Mouse (Mus musculus): ENCODE data around the gene Tent2. TPM values are rescaled to one million over a fixed set of nuclear protein-coding genes. Genes with fewer than 3 reads are reported as not detected.

The Tent2 gene
- polyA plus RNA-seq, 1 experiment from 2014 or later: 67.1 TPM

DNA sequence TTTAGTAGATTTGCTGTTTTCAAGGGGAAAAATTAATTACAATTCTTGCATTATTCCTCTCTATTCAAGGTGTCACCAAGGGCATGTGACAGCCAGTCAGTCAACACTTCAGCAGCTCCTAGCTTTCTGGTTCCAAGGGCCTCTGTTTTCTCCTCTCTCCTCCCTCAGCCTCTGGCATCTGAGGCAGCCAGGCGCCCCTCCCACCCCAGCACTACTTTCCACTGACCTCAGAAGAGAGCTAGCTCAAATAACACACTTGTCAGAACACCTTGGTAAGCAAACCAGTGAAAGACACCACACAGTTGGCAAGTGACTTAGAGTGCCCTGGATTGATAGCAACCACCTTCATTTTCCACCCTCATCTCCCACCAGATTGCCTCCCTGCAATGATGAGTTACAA is 54.1 kb downstream of the Tent2 start:
- no peaks in the 10 kb centered on the region for H3K36me3 ChIP-seq
- H3K27me3 ChIP-seq: no peaks in the 10 kb centered on the region
- no peaks in the 10 kb centered on the region for H3K9me3 ChIP-seq
- no peak overlapping the region for H3K4me3 ChIP-seq
- no peak for ATAC-seq (ENCODE audit: insufficient number of reproducible peaks, low FRiP score, low TSS enrichment, low read depth)
- no peak overlapping the region for H3K27ac ChIP-seq
- WGBS: 33% methylated on average over 1 of the region's 1 CpGs
- no peak overlapping the region for H3K9ac ChIP-seq
- H3K4me2 ChIP-seq: no peak overlapping the region
- H3K4me1 ChIP-seq: peaks cover 4% of the 10 kb centered on the region; the same call in 1 of the 2 replicates

DNA sequence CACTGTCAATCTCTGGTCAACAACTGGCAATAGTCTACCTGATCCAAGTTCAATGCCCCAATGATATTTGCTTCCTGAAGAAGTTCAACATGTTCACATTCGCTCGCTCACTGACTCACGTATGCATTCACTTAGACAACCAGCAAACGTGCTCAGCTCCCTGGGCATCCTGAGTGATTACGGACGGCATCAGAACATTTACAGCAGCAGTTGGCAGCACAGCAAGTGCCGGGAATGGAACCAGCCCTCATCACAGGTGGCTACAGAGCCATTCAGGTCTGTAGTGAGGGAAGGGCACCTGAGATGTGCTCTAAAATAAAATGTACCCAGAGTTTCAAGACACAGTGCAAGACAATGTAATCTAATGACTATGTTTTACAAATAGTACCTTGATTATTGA is 55.1 kb downstream of the Tent2 start:
- Histone ChIP-seq H3K9ac (no peak overlapping the region), H3K4me1 (peaks cover 4% of the 10 kb centered on the region; the same call in 1 of the 2 replicates), H3K36me3 (no peaks in the 10 kb centered on the region), H3K4me3 (no peak overlapping the region), H3K9me3 (no peaks in the 10 kb centered on the region), H3K27ac (no peak overlapping the region), H3K27me3 (no peaks in the 10 kb centered on the region), H3K4me2 (no peak overlapping the region)
- no peak for ATAC-seq (ENCODE audit: insufficient number of reproducible peaks, low FRiP score, low TSS enrichment, low read depth)
- 78% methylated on average over 7 of the region's 7 CpGs for WGBS

DNA sequence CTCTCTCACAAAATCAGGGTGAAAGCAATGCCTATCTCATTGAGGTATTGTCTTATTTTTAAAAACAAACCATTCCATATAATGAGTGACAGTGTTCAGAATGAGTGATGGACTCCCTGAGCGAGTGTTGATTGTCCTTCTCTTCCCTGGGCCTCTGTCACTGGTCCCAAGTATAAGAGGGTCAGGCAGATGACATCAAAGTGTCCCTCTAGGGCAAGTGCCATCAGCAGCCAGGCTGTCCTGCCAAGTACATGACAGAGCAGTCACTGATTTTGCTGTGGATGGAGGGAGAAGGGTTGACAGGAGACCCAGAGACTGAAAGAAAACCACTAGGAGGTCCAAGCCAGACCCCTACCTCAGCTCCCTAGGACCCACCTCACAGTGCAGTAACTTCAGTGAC is 55.9 kb downstream of the Tent2 start:
- H3K27ac ChIP-seq: no peak overlapping the region
- no peak overlapping the region for H3K4me3 ChIP-seq
- no peak for ATAC-seq (ENCODE audit: insufficient number of reproducible peaks, low FRiP score, low TSS enrichment, low read depth)
- WGBS: 97% methylated on average over 1 of the region's 1 CpGs
- H3K9ac ChIP-seq: no peak overlapping the region
- no peak overlapping the region for H3K4me2 ChIP-seq
- H3K27me3 ChIP-seq: no peaks in the 10 kb centered on the region
- H3K9me3 ChIP-seq: no peaks in the 10 kb centered on the region
- H3K36me3 ChIP-seq: no peaks in the 10 kb centered on the region
- peaks cover 4% of the 10 kb centered on the region; the same call in 1 of the 2 replicates for H3K4me1 ChIP-seq

DNA sequence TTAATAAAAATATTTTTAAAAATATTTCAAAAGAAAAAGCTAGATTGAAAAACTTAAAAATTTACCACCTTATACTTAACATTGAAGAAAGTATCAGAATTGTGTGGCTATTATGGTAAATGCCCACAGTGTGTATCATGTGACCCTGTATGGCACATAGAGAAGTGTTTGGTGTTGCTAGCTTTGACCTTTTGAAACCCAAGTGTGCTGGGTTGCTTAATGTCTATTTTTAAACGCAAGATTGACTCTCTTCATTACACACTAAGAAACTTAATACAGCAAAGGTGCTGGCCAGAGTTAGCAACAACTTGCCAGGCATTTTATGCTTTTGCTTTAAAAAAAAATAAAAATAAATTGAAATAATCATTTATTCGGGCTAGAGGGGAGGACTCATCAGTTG is 56.7 kb downstream of the Tent2 start:
- no peaks in the 10 kb centered on the region for H3K27me3 ChIP-seq
- WGBS: 74% methylated on average over 2 of the region's 2 CpGs

DNA sequence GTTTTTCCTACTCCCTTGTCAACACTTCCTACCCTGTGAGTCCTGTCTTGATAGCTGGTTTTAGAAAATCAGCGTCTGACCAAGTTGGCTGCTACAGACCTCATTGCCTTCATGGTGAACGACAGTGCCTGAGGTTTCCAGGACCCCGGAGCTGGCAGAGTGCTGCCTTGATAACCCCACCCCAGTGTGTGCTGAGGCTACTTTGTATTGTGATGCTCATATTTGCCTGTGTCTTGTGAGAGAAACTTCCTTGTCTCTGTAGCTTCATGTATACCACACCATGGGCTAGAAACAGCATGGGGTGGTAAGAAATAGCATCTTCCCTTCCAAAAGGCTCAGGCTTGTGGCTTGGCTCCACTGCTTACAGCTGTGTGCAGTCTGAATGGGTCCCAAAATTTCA is 61.5 kb downstream of the Tent2 start:
- 80% methylated on average over 3 of the region's 3 CpGs for WGBS
- Histone ChIP-seq H3K4me1 (no peaks in the 10 kb centered on the region), H3K27me3 (no peaks in the 10 kb centered on the region), H3K36me3 (no peaks in the 10 kb centered on the region), H3K4me3 (no peak overlapping the region), H3K4me2 (no peak overlapping the region), H3K9ac (no peak overlapping the region), H3K9me3 (no peaks in the 10 kb centered on the region), H3K27ac (no peak overlapping the region)
- ATAC-seq (ENCODE audit: insufficient number of reproducible peaks, low FRiP score, low TSS enrichment, low read depth): no peak

More for the DNA sequence above, 56.7 kb downstream of the Tent2 start:
- Histone ChIP-seq H3K27ac (no peak overlapping the region), H3K36me3 (no peaks in the 10 kb centered on the region), H3K4me1 (peaks cover 4% of the 10 kb centered on the region; the same call in 1 of the 2 replicates), H3K4me3 (no peak overlapping the region), H3K9ac (no peak overlapping the region), H3K9me3 (no peaks in the 10 kb centered on the region), H3K4me2 (no peak overlapping the region)
- ATAC-seq (ENCODE audit: insufficient number of reproducible peaks, low FRiP score, low TSS enrichment, low read depth): no peak

DNA sequence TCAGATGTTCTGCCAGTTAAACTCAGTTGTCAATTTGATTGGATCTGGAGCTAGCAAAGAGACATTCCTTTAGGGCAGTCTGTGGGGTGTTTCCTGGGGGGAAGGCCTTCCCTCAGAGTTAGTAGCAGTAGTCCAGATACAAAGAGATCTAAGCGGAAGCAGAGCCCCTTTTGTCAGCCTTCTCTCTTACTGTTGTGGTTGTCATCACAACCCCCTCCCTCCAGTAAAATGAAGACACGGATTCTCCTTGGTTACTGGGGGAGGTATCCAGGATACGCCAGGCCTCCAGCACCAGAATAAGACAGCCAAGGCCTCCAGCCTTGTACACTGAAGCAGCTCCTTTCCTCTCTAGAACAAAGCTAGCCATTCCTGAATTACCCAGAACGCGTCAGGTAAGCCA is 63.2 kb downstream of the Tent2 start:
- Histone ChIP-seq H3K4me1 (no peaks in the 10 kb centered on the region), H3K4me3 (no peak overlapping the region), H3K36me3 (no peaks in the 10 kb centered on the region), H3K9ac (no peak overlapping the region), H3K9me3 (no peaks in the 10 kb centered on the region), H3K27ac (no peak overlapping the region), H3K4me2 (no peak overlapping the region), H3K27me3 (no peaks in the 10 kb centered on the region)
- ATAC-seq (ENCODE audit: insufficient number of reproducible peaks, low FRiP score, low TSS enrichment, low read depth): no peak
- WGBS: 83% methylated on average over 5 of the region's 5 CpGs

DNA sequence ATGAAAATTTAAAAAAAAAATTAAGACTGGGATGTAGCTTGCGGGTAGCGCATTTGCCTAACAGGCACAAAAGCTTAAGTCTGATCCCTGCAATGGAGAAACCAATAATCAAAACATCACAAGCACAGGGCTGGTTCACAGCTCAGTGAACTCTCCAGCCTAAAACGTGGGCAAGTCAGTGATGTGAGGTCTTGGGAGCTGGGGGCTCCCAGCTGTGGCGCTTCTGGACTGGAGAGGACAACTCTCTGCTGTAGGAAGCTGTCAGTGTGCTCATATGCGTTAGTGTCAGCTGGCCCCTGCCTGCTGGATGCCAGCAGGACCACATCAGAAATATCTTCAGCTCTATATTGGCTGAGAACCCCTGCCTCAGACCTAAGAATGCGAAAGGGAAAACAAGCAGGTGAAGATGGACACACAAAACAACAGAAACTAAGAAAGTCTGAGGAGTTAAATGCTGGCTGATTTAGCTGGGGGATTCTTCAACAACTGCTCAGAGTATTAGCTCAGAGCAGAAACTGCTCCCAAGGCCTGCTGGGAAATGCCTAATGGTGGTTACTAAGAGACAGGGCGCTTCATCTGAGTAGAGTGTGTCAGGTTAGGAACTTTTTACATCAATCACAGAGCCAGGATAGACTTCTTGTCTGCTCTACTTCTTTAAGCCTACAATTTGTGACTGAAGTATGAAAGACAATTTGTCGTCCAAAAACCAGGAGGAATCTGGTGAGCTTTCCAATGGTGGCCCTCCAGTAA is 63.9 kb downstream of the Tent2 start:
- no peaks in the 10 kb centered on the region for H3K4me1 ChIP-seq
- no peak overlapping the region for H3K4me2 ChIP-seq
- H3K27me3 ChIP-seq: no peaks in the 10 kb centered on the region
- H3K27ac ChIP-seq: no peak overlapping the region
- H3K36me3 ChIP-seq: no peaks in the 10 kb centered on the region
- WGBS: 74% methylated on average over 8 of the region's 8 CpGs
- H3K4me3 ChIP-seq: no peak overlapping the region
- no peaks in the 10 kb centered on the region for H3K9me3 ChIP-seq
- no peak for ATAC-seq (ENCODE audit: insufficient number of reproducible peaks, low FRiP score, low TSS enrichment, low read depth)
- H3K9ac ChIP-seq: no peak overlapping the region

DNA sequence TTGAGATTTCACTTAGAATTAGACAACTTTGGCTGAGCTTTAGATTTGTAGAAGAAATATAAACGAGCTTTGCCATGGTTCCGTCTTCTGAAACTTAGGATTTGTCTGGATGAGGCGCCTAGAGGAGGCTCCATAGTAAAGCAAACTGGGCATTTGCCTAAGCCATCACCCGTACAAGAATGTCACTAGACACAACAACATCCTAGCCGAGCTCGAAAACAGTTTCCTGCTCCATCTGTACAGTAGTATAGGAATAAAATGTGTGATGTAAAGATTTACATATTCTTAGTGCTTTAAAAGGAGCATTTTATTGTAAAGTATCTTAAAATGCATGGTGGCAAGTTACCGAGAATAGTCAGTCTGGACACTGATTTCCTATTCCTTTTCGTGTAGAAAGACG is 69.9 kb downstream of the Tent2 start:
- WGBS: 91% methylated on average over 9 of the region's 9 CpGs
- ATAC-seq (ENCODE audit: insufficient number of reproducible peaks, low FRiP score, low TSS enrichment, low read depth): no peak
- H3K36me3 ChIP-seq: no peaks in the 10 kb centered on the region

DNA sequence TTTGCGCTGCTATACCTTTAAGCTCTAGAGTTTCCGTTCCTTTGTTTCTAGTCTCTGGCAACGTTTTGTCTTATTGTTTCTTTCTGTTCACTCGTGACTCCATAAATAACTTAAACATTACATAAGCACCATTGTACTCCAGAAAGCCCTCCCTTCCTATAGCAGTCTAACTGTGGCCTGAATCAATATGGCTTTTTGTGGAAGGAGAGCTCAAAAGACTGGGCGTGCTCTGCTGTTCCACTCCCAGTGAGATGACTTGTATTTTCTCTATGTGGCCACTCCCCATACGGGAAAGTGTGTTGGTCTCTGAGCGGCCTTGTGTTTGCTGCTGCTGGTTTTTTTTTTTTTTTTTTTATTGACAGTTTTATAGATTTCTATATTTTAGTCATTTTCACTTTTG is 74.9 kb downstream of the Tent2 start:
- WGBS: 66% methylated on average over 7 of the region's 7 CpGs
- Histone ChIP-seq H3K9ac (no peak overlapping the region), H3K27me3 (no peaks in the 10 kb centered on the region), H3K4me1 (no peaks in the 10 kb centered on the region), H3K27ac (no peak overlapping the region), H3K9me3 (no peaks in the 10 kb centered on the region), H3K36me3 (no peaks in the 10 kb centered on the region), H3K4me3 (no peak overlapping the region), H3K4me2 (no peak overlapping the region)
- no peak for ATAC-seq (ENCODE audit: insufficient number of reproducible peaks, low FRiP score, low TSS enrichment, low read depth)

More for the DNA sequence above, 69.9 kb downstream of the Tent2 start:
- Histone ChIP-seq H3K27ac (no peak overlapping the region), H3K4me3 (no peak overlapping the region), H3K9me3 (no peaks in the 10 kb centered on the region), H3K9ac (no peak overlapping the region), H3K4me2 (no peak overlapping the region), H3K27me3 (no peaks in the 10 kb centered on the region), H3K4me1 (no peaks in the 10 kb centered on the region)

DNA sequence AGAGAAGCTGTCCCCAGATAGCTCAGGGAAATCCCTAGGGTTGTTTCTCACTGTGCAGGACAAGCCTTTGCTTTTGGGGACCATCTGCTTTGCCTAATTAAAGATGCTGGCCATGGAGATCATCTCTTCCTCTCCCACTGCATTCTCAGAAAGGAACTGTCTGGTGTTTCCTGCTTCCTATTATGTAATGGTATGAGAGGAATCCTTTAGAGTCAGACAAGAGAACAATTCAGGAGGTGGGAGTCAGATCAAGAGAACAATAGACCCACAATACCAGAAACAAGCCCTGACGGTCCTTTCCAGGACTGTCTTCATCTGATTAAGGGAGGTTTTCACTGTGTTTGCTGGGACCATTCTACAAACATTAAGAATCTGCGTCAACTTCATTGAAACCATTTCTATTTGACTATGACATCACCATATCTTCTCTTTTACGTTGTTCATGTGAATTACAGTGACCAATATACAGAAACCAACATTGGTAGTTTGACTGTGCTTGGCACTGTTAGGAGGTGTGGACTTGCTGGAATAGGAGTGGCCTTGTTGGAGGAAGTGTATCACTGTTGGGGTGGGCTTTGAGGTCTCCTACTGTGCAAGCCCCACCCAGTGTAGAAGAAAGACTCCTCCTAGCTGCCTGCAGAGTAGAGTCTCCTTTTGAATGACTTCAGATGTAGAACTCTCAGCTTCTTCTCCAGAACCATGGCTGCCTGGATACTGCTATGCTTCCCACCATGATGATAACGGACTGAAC is 89.7 kb downstream of the Tent2 start:
- H3K27me3 ChIP-seq: no peaks in the 10 kb centered on the region
- H3K9me3 ChIP-seq: no peaks in the 10 kb centered on the region
- H3K4me3 ChIP-seq: no peak overlapping the region
- 79% methylated on average over 4 of the region's 4 CpGs for WGBS
- H3K4me1 ChIP-seq: no peaks in the 10 kb centered on the region
- no peak for ATAC-seq (ENCODE audit: insufficient number of reproducible peaks, low FRiP score, low TSS enrichment, low read depth)
- H3K4me2 ChIP-seq: no peak overlapping the region
- H3K36me3 ChIP-seq: no peaks in the 10 kb centered on the region
- H3K27ac ChIP-seq: no peak overlapping the region
- no peak overlapping the region for H3K9ac ChIP-seq

DNA sequence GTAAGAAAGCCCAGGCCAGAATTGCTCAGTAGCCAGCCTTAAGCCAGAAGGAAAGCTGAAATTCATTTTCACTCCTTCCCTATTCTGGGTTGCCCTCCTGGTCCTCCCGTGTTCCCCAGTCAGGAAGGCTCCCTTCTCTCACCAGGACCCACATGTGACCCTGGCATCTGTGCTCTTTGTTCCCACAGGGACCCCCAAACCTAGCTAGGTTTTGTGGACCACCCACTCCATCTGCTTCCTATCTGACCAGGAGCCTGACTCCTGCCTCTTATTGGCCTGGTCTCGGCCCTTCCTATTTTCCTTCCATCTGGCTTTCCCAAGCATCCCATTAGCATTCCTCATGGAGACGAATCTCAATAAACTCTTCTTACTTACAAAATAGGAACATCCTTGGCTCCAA is 93.6 kb downstream of the Tent2 start:
- Histone ChIP-seq H3K27me3 (no peaks in the 10 kb centered on the region), H3K4me3 (no peak overlapping the region), H3K4me1 (no peaks in the 10 kb centered on the region), H3K9ac (no peak overlapping the region), H3K36me3 (no peaks in the 10 kb centered on the region), H3K4me2 (no peak overlapping the region), H3K9me3 (no peaks in the 10 kb centered on the region), H3K27ac (no peak overlapping the region)
- ATAC-seq (ENCODE audit: insufficient number of reproducible peaks, low FRiP score, low TSS enrichment, low read depth): no peak
- WGBS: 78% methylated on average over 3 of the region's 3 CpGs

DNA sequence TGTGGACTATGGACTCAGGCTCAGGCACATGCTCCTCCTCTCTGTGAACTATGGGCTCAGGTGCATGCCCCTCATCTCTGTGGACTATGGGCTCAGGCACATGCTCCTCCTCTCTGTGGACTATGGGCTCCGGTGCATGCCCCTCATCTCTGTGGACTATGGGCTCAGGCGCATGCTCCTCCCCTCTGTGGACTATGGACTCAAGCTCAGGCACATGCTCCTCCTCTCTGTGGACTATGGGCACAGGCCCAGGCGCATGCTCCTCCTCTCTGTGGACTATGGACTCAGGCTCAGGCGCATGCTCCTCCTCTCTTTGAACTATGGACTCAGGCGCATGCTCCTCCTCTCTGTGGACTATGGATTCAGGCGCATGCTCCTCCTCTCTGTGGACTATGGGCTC is 95.5 kb downstream of the Tent2 start:
- ATAC-seq (ENCODE audit: insufficient number of reproducible peaks, low FRiP score, low TSS enrichment, low read depth): no peak
- no peak overlapping the region for H3K4me3 ChIP-seq
- WGBS: 88% methylated on average over 6 of the region's 6 CpGs
- H3K9ac ChIP-seq: no peak overlapping the region
- H3K4me1 ChIP-seq: no peaks in the 10 kb centered on the region
- no peak overlapping the region for H3K27ac ChIP-seq
- H3K36me3 ChIP-seq: no peaks in the 10 kb centered on the region
- H3K4me2 ChIP-seq: no peak overlapping the region
- H3K27me3 ChIP-seq: no peaks in the 10 kb centered on the region
- no peaks in the 10 kb centered on the region for H3K9me3 ChIP-seq

Data from limb, embryonic 15.5 days (tissue).